Mouse (Mus musculus) myocyte (in vitro differentiated cells): Measurements from ENCODE around the gene Tubgcp2. TPM values are rescaled to one million over a fixed set of nuclear protein-coding genes. Genes with fewer than 3 reads are reported as not detected.

Experiments used
- H3K27me3 ChIP-seq: one replicate; pipeline ENCODE4 v1.6.1; 2011; ENCODE audit not compliant: control insufficient read depth, insufficient read depth, insufficient read length
- H3K36me3 ChIP-seq: one replicate; pipeline ENCODE4 v1.6.1; 2011; ENCODE audit not compliant: control insufficient read depth, insufficient read depth
- H3K4me2 ChIP-seq: one replicate; pipeline ENCODE4 v1.6.1; 2011; ENCODE audit warnings: low read depth, control low read depth
- H3K4me3 ChIP-seq: one replicate; pipeline ENCODE4 v1.5.1; 2011; ENCODE audit warnings: mild to moderate bottlenecking, control low read depth, moderate library complexity
- H3K79me2 ChIP-seq: one replicate; pipeline ENCODE4 v1.6.1; 2011; ENCODE audit not compliant: control insufficient read depth, insufficient read depth
- H3ac ChIP-seq: one replicate; pipeline ENCODE4 v1.6.1; 2011; ENCODE audit not compliant: control insufficient read depth, insufficient read length
- CEBPB ChIP-seq: IDR thresholded peaks from 2 replicates; pipeline ENCODE4 v1.6.1; 2011; ENCODE audit warnings: mild to moderate bottlenecking, moderate library complexity; ENCODE audit not compliant: poor library complexity, insufficient read depth, severe bottlenecking
- E2F4 ChIP-seq: IDR thresholded peaks from one replicate; pipeline ENCODE4 v1.6.1; 2011; ENCODE audit warnings: mild to moderate bottlenecking, control low read depth, moderate library complexity; ENCODE audit not compliant: insufficient read depth
- MAX ChIP-seq: IDR thresholded peaks from one replicate; pipeline ENCODE4 v1.6.1; 2011; ENCODE audit warnings: low read depth, mild to moderate bottlenecking, control low read depth
- MYOD1 ChIP-seq, 3 experiments: IDR thresholded peaks; one replicate each; pipeline ENCODE4 v1.6.1; 2011; ENCODE audit warnings: control low read depth in 2 of 3, low read depth in 2 of 3, mild to moderate bottlenecking in 2 of 3, moderate library complexity in 1 of 3; ENCODE audit not compliant: insufficient read length in 2 of 3, control insufficient read depth in 1 of 3
- MYOG ChIP-seq, 3 experiments: IDR thresholded peaks; one replicate each; pipeline ENCODE4 v1.6.1; 2011; ENCODE audit warnings: control low read depth in 2 of 3, low read depth in 2 of 3, mild to moderate bottlenecking in 2 of 3; ENCODE audit not compliant: insufficient read length in 2 of 3, control insufficient read depth in 1 of 3, insufficient read depth in 1 of 3
- POLR2A ChIP-seq: IDR thresholded peaks from one replicate; pipeline ENCODE4 v1.6.1; 2011; ENCODE audit warnings: low read depth, mild to moderate bottlenecking, control low read depth, moderate library complexity; ENCODE audit not compliant: insufficient read length
- POLR2AphosphoS2 ChIP-seq: IDR thresholded peaks from one replicate; pipeline ENCODE4 v1.6.1; 2011; ENCODE audit warnings: low read depth, control low read depth; ENCODE audit not compliant: insufficient read length
- REST ChIP-seq: IDR thresholded peaks from one replicate; pipeline ENCODE4 v1.6.1; 2011; ENCODE audit warnings: mild to moderate bottlenecking, control low read depth, moderate library complexity; ENCODE audit not compliant: insufficient read depth, insufficient read length
- SRF ChIP-seq: IDR thresholded peaks from one replicate; pipeline ENCODE4 v1.6.1; 2011; ENCODE audit warnings: low read depth; ENCODE audit not compliant: control insufficient read depth, insufficient read length
- TCF12 ChIP-seq: IDR thresholded peaks from one replicate; pipeline ENCODE4 v1.6.1; 2011; ENCODE audit warnings: mild to moderate bottlenecking, control low read depth; ENCODE audit not compliant: poor library complexity, insufficient read depth, severe bottlenecking
- TCF3 ChIP-seq: IDR thresholded peaks from one replicate; pipeline ENCODE4 v1.6.1; 2011; ENCODE audit warnings: low read depth, control low read depth; ENCODE audit not compliant: insufficient read length
- USF1 ChIP-seq: IDR thresholded peaks from one replicate; pipeline ENCODE4 v1.6.1; 2011; ENCODE audit warnings: low read depth, mild to moderate bottlenecking, control low read depth, moderate library complexity
- polyA plus RNA-seq: library from polyadenylated mRNA; unstranded; fragments of >200 nt; fragmentation: generic; extraction: Trizol; gene quantifications from one replicate; pipeline ENCODE4 v1.2.1, GENCODE M21; 2012; ENCODE audit warnings: missing spikeins

Gene Tubgcp2
- polyA plus RNA-seq, 1 experiment = 22.1 TPM

- no peaks in the 10 kb centered on the region for H3K79me2 ChIP-seq
- no peak overlapping the region for H3K4me2 ChIP-seq
- no peaks in the 10 kb centered on the region for H3K27me3 ChIP-seq
- H3K4me3 ChIP-seq = no peak overlapping the region
- H3K36me3 ChIP-seq = no peaks in the 10 kb centered on the region
- no peak overlapping the region for H3ac ChIP-seq
- no peak for TF ChIP-seq POLR2A
- no peak for TF ChIP-seq MYOD1 (IDR thresholded peaks at IDR 0.05; ENCODE audit: control insufficient read depth in 1 of 3, insufficient read length in 2 of 3, low read depth in 2 of 3)
- no peak for TF ChIP-seq SRF
- TF ChIP-seq TCF3 = no peak
- TF ChIP-seq MYOG (IDR thresholded peaks at IDR 0.05; ENCODE audit: control insufficient read depth in 1 of 3, insufficient read depth in 1 of 3, insufficient read length in 2 of 3, low read depth in 2 of 3) = no peak
- no peak for TF ChIP-seq TCF12
- no peak for TF ChIP-seq CEBPB
- no peak for TF ChIP-seq E2F4
- TF ChIP-seq MAX = no peak
- no peak for TF ChIP-seq POLR2AphosphoS2
- TF ChIP-seq REST = no peak
- no peak for TF ChIP-seq USF1
Measured at GRCm38 (mm10) chr7:139963814-139964213, 72.7 kb downstream of the Tubgcp2 start.

DNA sequence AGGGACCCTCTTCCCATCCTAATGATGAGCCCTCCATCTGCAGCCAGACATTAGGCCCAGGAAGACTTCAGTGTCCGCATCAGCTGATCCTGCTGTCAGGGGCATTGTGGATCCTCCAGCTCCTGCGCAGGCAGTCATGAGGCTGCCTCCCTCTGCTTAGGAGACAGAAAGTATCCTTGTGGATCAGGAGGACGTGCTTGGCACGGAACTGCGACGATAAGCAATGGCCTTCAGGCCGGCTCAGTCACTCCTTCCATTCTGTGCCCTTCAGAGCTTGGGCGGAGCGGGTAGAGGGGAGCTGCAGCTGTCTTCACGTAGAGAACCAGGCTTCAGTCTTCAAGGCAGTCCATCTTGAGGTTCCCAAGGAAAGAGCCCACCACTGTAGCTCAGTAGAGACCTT lies 75.3 kb downstream of the Tubgcp2 start:
- H3K4me3 ChIP-seq = no peak overlapping the region
- H3K4me2 ChIP-seq = no peak overlapping the region
- no peak for TF ChIP-seq POLR2AphosphoS2
- TF ChIP-seq E2F4 = no peak
- TF ChIP-seq MAX = no peak
- TF ChIP-seq SRF = no peak
- TF ChIP-seq TCF12 = no peak
- no peak for TF ChIP-seq MYOD1 (IDR thresholded peaks at IDR 0.05; ENCODE audit: control insufficient read depth in 1 of 3, insufficient read length in 2 of 3, low read depth in 2 of 3)
- no peak for TF ChIP-seq POLR2A
- no peak for TF ChIP-seq TCF3
- no peak for TF ChIP-seq CEBPB
- TF ChIP-seq USF1 = no peak
- TF ChIP-seq REST = no peak
- no peak for TF ChIP-seq MYOG (IDR thresholded peaks at IDR 0.05; ENCODE audit: control insufficient read depth in 1 of 3, insufficient read depth in 1 of 3, insufficient read length in 2 of 3, low read depth in 2 of 3)
- H3ac ChIP-seq = no peak overlapping the region
- H3K27me3 ChIP-seq = no peaks in the 10 kb centered on the region
- H3K79me2 ChIP-seq = no peaks in the 10 kb centered on the region
- H3K36me3 ChIP-seq = no peaks in the 10 kb centered on the region

DNA sequence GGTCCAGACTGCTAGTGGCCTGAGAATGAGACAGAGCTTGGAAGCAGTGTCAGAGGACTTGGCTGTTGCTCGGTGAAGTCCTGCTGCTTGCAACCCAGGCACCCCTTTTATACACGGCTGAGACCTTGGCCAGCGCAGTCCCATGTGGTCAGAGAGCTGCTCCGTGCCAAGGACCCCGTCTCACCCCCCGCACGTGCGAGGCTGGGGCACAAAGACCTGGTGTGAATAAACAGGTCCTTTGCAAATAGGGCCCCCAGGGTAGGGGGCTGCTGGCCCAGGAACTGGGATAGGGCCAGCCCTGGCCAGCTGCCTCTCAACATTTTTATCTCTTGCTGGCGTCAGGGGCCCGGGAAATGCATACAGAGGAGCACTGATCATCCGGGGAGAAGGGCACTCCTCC lies 78.5 kb downstream of the Tubgcp2 start:
- Histone ChIP-seq H3K27me3 (no peaks in the 10 kb centered on the region), H3K79me2 (no peaks in the 10 kb centered on the region), H3K4me2 (no peak overlapping the region), H3K36me3 (no peaks in the 10 kb centered on the region), H3ac (no peak overlapping the region), H3K4me3 (no peak overlapping the region)
- no peak for TF ChIP-seq USF1
- no peak for TF ChIP-seq TCF12
- no peak for TF ChIP-seq MAX
- no peak for TF ChIP-seq CEBPB
- TF ChIP-seq MYOG (IDR thresholded peaks at IDR 0.05; ENCODE audit: control insufficient read depth in 1 of 3, insufficient read depth in 1 of 3, insufficient read length in 2 of 3, low read depth in 2 of 3) = no peak

DNA sequence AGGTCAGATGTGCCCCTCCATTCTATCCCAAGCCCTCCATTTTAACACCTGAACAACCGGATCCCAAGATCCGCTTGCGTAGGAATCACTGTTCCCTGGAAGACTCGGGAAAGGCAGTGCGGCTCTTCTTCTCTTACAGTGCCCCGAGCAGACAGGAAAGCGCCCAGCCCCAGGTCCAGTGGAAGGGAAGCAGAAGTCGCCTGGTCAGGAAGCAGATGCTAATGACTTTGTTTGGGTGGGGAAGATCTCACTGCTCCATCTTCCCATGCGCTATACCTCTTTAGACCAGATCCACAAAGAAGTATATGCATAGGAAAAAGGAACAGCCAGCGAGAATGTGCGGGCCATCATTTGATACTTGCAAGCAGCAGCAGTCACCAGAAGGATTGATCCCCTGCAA lies 79.0 kb downstream of the Tubgcp2 start:
- Histone ChIP-seq H3K4me3 (no peak overlapping the region), H3ac (no peak overlapping the region), H3K4me2 (no peak overlapping the region), H3K36me3 (no peaks in the 10 kb centered on the region), H3K27me3 (no peaks in the 10 kb centered on the region), H3K79me2 (no peaks in the 10 kb centered on the region)
- no peak for TF ChIP-seq TCF12
- no peak for TF ChIP-seq POLR2AphosphoS2

- H3K4me2 ChIP-seq = no peak overlapping the region
- H3ac ChIP-seq = no peak overlapping the region
- TF ChIP-seq MAX = no peak
- TF ChIP-seq TCF12 = no peak
- no peak for TF ChIP-seq MYOG (IDR thresholded peaks at IDR 0.05; ENCODE audit: control insufficient read depth in 1 of 3, insufficient read depth in 1 of 3, insufficient read length in 2 of 3, low read depth in 2 of 3)
- no peak for TF ChIP-seq SRF
- TF ChIP-seq TCF3 = no peak
- no peak for TF ChIP-seq USF1
- TF ChIP-seq CEBPB = no peak
- no peak for TF ChIP-seq E2F4
- TF ChIP-seq MYOD1 (IDR thresholded peaks at IDR 0.05; ENCODE audit: control insufficient read depth in 1 of 3, insufficient read length in 2 of 3, low read depth in 2 of 3) = no peak
- no peak for TF ChIP-seq POLR2A
- TF ChIP-seq REST = no peak
- no peak for TF ChIP-seq POLR2AphosphoS2
- no peaks in the 10 kb centered on the region for H3K36me3 ChIP-seq
- H3K79me2 ChIP-seq = no peaks in the 10 kb centered on the region
- H3K27me3 ChIP-seq = no peaks in the 10 kb centered on the region
- H3K4me3 ChIP-seq = no peak overlapping the region
Measured at GRCm38 (mm10) chr7:139956658-139957057, 79.8 kb downstream of the Tubgcp2 start.
